Comparison of ENCODE assay signal across 14 mouse cellular contexts in the genomic region with DNA sequence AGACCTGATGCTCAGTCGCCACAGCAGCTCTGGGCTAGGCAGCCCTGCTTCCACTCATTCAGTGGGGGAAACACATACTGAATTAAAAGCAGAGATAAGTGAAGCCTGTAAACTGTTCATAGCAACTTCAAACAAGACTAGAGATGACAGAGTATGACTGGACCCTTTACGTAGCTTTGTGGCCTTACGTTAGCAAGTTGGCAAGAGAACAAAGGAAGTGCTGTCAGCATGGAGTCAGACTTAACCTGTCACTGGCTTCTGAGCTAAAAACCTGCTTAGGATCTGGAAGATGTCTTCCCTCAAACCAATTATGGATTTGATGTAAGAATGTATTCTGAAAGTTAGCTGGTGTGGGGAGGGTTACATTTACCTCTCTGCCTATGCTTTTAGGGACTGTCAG.
"Had no signal": no experiment of that assay in that cellular context is flagged by ENCODE, and none has a peak within 500 bp of the region (broad histone marks: within the 10 kb centered on the region; RNA-seq: fewer than 3 reads in every experiment).

No protein-coding gene starts in this region.

- DNase-seq: kidney, postnatal 4 days; left cerebral cortex, postnatal 4 days; lung, adult 18-20 months; retina, postnatal 1 day; right cerebral cortex, postnatal 4 days; spleen, adult 18-20 months; thymus, adult 18-20 months; thymus, postnatal 14 days had no signal

- H3K27me3 ChIP-seq: limb, embryonic 13.5 days; midbrain, embryonic 12.5 days; neural tube, embryonic 13.5 days had no signal

- H3K27ac ChIP-seq: layer of hippocampus, adult 2 months; limb, embryonic 13.5 days; liver, embryonic 14.5 days; midbrain, embryonic 12.5 days; neural tube, embryonic 13.5 days had no signal

- H3K4me3 ChIP-seq: layer of hippocampus, adult 2 months; limb, embryonic 13.5 days; midbrain, embryonic 12.5 days; neural tube, embryonic 13.5 days had no signal

- H3K36me3 ChIP-seq: limb, embryonic 13.5 days; midbrain, embryonic 12.5 days; neural tube, embryonic 13.5 days had no signal

- H3K4me2 ChIP-seq: limb, embryonic 13.5 days; midbrain, embryonic 12.5 days; neural tube, embryonic 13.5 days had no signal

- H3K4me1 ChIP-seq: limb, embryonic 13.5 days; midbrain, embryonic 12.5 days; neural tube, embryonic 13.5 days had no signal

- ATAC-seq: midbrain, embryonic 16.5 days had no signal

- H3K9ac ChIP-seq: limb, embryonic 13.5 days; liver, embryonic 14.5 days; midbrain, embryonic 12.5 days; neural tube, embryonic 13.5 days had no signal

- H3K9me3 ChIP-seq: limb, embryonic 13.5 days; midbrain, embryonic 12.5 days; neural tube, embryonic 13.5 days had no signal
